Mouse (Mus musculus) midbrain, embryonic 15.5 days (tissue): Measurements from ENCODE around the gene Htr2b. TPM values are rescaled to one million over a fixed set of nuclear protein-coding genes. Genes with fewer than 3 reads are reported as not detected.

Experiments used
- ATAC-seq: fragments of 200-750 bp; cut with Nextera tagmentation; replicated peaks from 2 replicates; pipeline ENCODE4 v1.8.0; 2017; ENCODE audit warnings: moderate TSS enrichment
- H3K27ac ChIP-seq: fragments of 300-500 bp; sonication (generic); 2 replicates; pipeline ENCODE4 v1.5.1; 2015; ENCODE audit warnings: mild to moderate bottlenecking, inconsistent platforms
- H3K27me3 ChIP-seq: fragments of 300-500 bp; sonication (generic); replicated peaks from 2 replicates; pipeline ENCODE4 v1.6.1; 2015; ENCODE audit warnings: inconsistent platforms
- H3K36me3 ChIP-seq: fragments of 300-500 bp; sonication (generic); replicated peaks from 2 replicates; pipeline ENCODE4 v1.6.1; 2015; ENCODE audit warnings: inconsistent platforms
- H3K4me1 ChIP-seq: fragments of 300-500 bp; sonication (generic); 2 replicates; pipeline ENCODE4 v1.6.1; 2015; ENCODE audit warnings: inconsistent platforms
- H3K4me2 ChIP-seq: fragments of 300-500 bp; sonication (generic); 2 replicates; pipeline ENCODE4 v1.6.1; 2015; ENCODE audit warnings: inconsistent platforms, mild to moderate bottlenecking, moderate library complexity
- H3K4me3 ChIP-seq: fragments of 300-500 bp; sonication (generic); 2 replicates; pipeline ENCODE4 v1.5.1; 2015; ENCODE audit warnings: mild to moderate bottlenecking, inconsistent platforms
- H3K9ac ChIP-seq: fragments of 300-500 bp; sonication (generic); 2 replicates; pipeline ENCODE4 v1.6.1; 2015; ENCODE audit warnings: mild to moderate bottlenecking, inconsistent platforms
- H3K9me3 ChIP-seq: fragments of 300-500 bp; sonication (generic); 2 replicates; pipeline ENCODE4 v1.6.1; 2016; ENCODE audit warnings: inconsistent platforms
- WGBS: fragments of 180-500 bp; shearing (Covaris S2); methylation state at CpG from one replicate; pipeline ENCODE4 v1.1.7; 2015; ENCODE audit warnings: mixed read lengths; 5-methylcytosine and 5-hydroxymethylcytosine counted together
- polyA plus RNA-seq: library from polyadenylated mRNA; unstranded; fragments of >200 nt; fragmentation: Nextera tagmentation; extraction: Ambion mirVana; gene quantifications from 2 replicates; pipeline ENCODE4 v1.2.1, GENCODE M21; 2015

Gene Htr2b
- polyA plus RNA-seq, 1 experiment from 2014 or later = 0.46 TPM

GRCm38 (mm10) chr1:86146293-86146692, 34.5 kb upstream of the Htr2b start:
- no peak overlapping the region for H3K9ac ChIP-seq
- H3K4me1 ChIP-seq = no peaks in the 10 kb centered on the region
- no peaks in the 10 kb centered on the region for H3K36me3 ChIP-seq
- no peak for ATAC-seq
- H3K9me3 ChIP-seq = no peaks in the 10 kb centered on the region
- no peak overlapping the region for H3K4me2 ChIP-seq
- WGBS = 91% methylated on average over 5 of the region's 5 CpGs
- no peak overlapping the region for H3K27ac ChIP-seq
- no peaks in the 10 kb centered on the region for H3K27me3 ChIP-seq
- H3K4me3 ChIP-seq = no peak overlapping the region

GRCm38 (mm10) chr1:86144001-86144944, 32.5 kb upstream of the Htr2b start:
- Histone ChIP-seq H3K4me3 (no peak overlapping the region), H3K9me3 (no peaks in the 10 kb centered on the region), H3K9ac (no peak overlapping the region), H3K27me3 (no peaks in the 10 kb centered on the region), H3K4me1 (no peaks in the 10 kb centered on the region), H3K36me3 (peaks cover 4% of the 10 kb centered on the region; the same call in 1 of the 2 replicates), H3K4me2 (no peak overlapping the region), H3K27ac (no peak overlapping the region)
- 73% methylated on average over 21 of the region's 21 CpGs for WGBS
- ATAC-seq = no peak

GRCm38 (mm10) chr1:86143165-86143564, 31.4 kb upstream of the Htr2b start:
- H3K9me3 ChIP-seq = no peaks in the 10 kb centered on the region
- no peaks in the 10 kb centered on the region for H3K27me3 ChIP-seq
- no peak overlapping the region for H3K4me2 ChIP-seq
- H3K4me1 ChIP-seq = no peaks in the 10 kb centered on the region
- H3K27ac ChIP-seq = no peak overlapping the region
- H3K4me3 ChIP-seq = no peak overlapping the region
- peaks cover 14% of the 10 kb centered on the region for H3K36me3 ChIP-seq
- H3K9ac ChIP-seq = no peak overlapping the region
- no peak for ATAC-seq
- WGBS = 82% methylated on average over 4 of the region's 4 CpGs

GRCm38 (mm10) chr1:86141081-86141480, 29.3 kb upstream of the Htr2b start:
- no peak overlapping the region for H3K4me2 ChIP-seq
- ATAC-seq = no peak
- H3K9me3 ChIP-seq = no peaks in the 10 kb centered on the region
- H3K4me3 ChIP-seq = no peak overlapping the region
- H3K9ac ChIP-seq = no peak overlapping the region
- H3K27ac ChIP-seq = no peak overlapping the region
- 82% methylated on average over 3 of the region's 3 CpGs for WGBS
- peaks cover 28% of the 10 kb centered on the region for H3K36me3 ChIP-seq
- H3K27me3 ChIP-seq = no peaks in the 10 kb centered on the region
- no peaks in the 10 kb centered on the region for H3K4me1 ChIP-seq

- no peaks in the 10 kb centered on the region for H3K27me3 ChIP-seq
- H3K36me3 ChIP-seq = peaks cover 60% of the 10 kb centered on the region
- H3K9me3 ChIP-seq = no peaks in the 10 kb centered on the region
- H3K4me3 ChIP-seq = no peak overlapping the region
- no peak overlapping the region for H3K9ac ChIP-seq
- ATAC-seq = no peak
- no peak overlapping the region for H3K27ac ChIP-seq
- WGBS = 91% methylated on average over 6 of the region's 6 CpGs
- no peak overlapping the region for H3K4me2 ChIP-seq
- no peaks in the 10 kb centered on the region for H3K4me1 ChIP-seq
These were observed 23.5 kb upstream of the Htr2b start for GRCm38 (mm10) chr1:86135315-86135714.

- Histone ChIP-seq H3K36me3 (peaks cover 61% of the 10 kb centered on the region), H3K27ac (no peak within 1 kb of the TSS), H3K27me3 (no peaks in the 10 kb centered on the region), H3K4me2 (no peak within 1 kb of the TSS), H3K9me3 (no peaks in the 10 kb centered on the region), H3K4me3 (no peak within 1 kb of the TSS), H3K9ac (no peak within 1 kb of the TSS), H3K4me1 (no peaks in the 10 kb centered on the region)
- WGBS = 94% methylated on average over 4 of the region's 4 CpGs
- ATAC-seq = no peak
These were observed 21.6 kb upstream of the Htr2b start, which contains the start of gene Gm21972 for GRCm38 (mm10) chr1:86133337-86133736. Gene Gm21972, plus strand, starts transcription at chr1:86133637.

GRCm38 (mm10) chr1:86126036-86126435, 14.3 kb upstream of the Htr2b start:
- no peaks in the 10 kb centered on the region for H3K27me3 ChIP-seq
- no peak overlapping the region for H3K4me2 ChIP-seq
- no peaks in the 10 kb centered on the region for H3K9me3 ChIP-seq
- H3K36me3 ChIP-seq = peaks cover 42% of the 10 kb centered on the region
- H3K27ac ChIP-seq = no peak overlapping the region
- 91% methylated on average over 2 of the region's 2 CpGs for WGBS
- no peak overlapping the region for H3K9ac ChIP-seq
- H3K4me3 ChIP-seq = no peak overlapping the region
- no peaks in the 10 kb centered on the region for H3K4me1 ChIP-seq
- no peak for ATAC-seq

GRCm38 (mm10) chr1:86119549-86119948, 7.8 kb upstream of the Htr2b start:
- 91% methylated on average over 4 of the region's 4 CpGs for WGBS

GRCm38 (mm10) chr1:86114141-86114540, 2.4 kb upstream of the Htr2b start:
- 93% methylated on average over 3 of the region's 3 CpGs for WGBS
- no peak overlapping the region for H3K27ac ChIP-seq
- H3K4me1 ChIP-seq = no peaks in the 10 kb centered on the region
- H3K9ac ChIP-seq = no peak overlapping the region
- H3K27me3 ChIP-seq = no peaks in the 10 kb centered on the region
- no peak overlapping the region for H3K4me2 ChIP-seq
- no peak for ATAC-seq
- H3K36me3 ChIP-seq = peaks cover 16% of the 10 kb centered on the region; the same call in 1 of the 2 replicates
- no peaks in the 10 kb centered on the region for H3K9me3 ChIP-seq
- no peak overlapping the region for H3K4me3 ChIP-seq

More at GRCm38 (mm10) chr1:86119549-86119948, 7.8 kb upstream of the Htr2b start:
- Histone ChIP-seq H3K4me1 (no peaks in the 10 kb centered on the region), H3K9me3 (no peaks in the 10 kb centered on the region), H3K27me3 (no peaks in the 10 kb centered on the region), H3K36me3 (peaks cover 27% of the 10 kb centered on the region), H3K4me2 (no peak overlapping the region), H3K9ac (no peak overlapping the region), H3K27ac (no peak overlapping the region), H3K4me3 (no peak overlapping the region)
- no peak for ATAC-seq

- ATAC-seq = no peak
- Histone ChIP-seq H3K9ac (no peak overlapping the region), H3K27me3 (no peaks in the 10 kb centered on the region), H3K9me3 (no peaks in the 10 kb centered on the region), H3K27ac (no peak overlapping the region), H3K4me3 (no peak overlapping the region), H3K36me3 (no peaks in the 10 kb centered on the region), H3K4me1 (no peaks in the 10 kb centered on the region), H3K4me2 (no peak overlapping the region)
- WGBS = 96% methylated on average over 1 of the region's 1 CpGs
These were observed 6.7 kb downstream of the Htr2b start for GRCm38 (mm10) chr1:86105054-86105453.

- H3K4me2 ChIP-seq = no peak overlapping the region
- H3K36me3 ChIP-seq = peaks cover 41% of the 10 kb centered on the region
- H3K9me3 ChIP-seq = no peaks in the 10 kb centered on the region
- H3K27ac ChIP-seq = no peak overlapping the region
- no peak overlapping the region for H3K9ac ChIP-seq
- ATAC-seq = no peak
- no peaks in the 10 kb centered on the region for H3K4me1 ChIP-seq
- WGBS = 87% methylated on average over 7 of the region's 7 CpGs
- H3K27me3 ChIP-seq = no peaks in the 10 kb centered on the region
- no peak overlapping the region for H3K4me3 ChIP-seq
These were observed 17.4 kb downstream of the Htr2b start for GRCm38 (mm10) chr1:86094413-86094812.

- no peak overlapping the region for H3K9ac ChIP-seq
- no peaks in the 10 kb centered on the region for H3K4me1 ChIP-seq
- H3K27ac ChIP-seq = no peak overlapping the region
- no peaks in the 10 kb centered on the region for H3K9me3 ChIP-seq
- ATAC-seq = no peak
- 89% methylated on average over 2 of the region's 2 CpGs for WGBS
- H3K4me3 ChIP-seq = no peak overlapping the region
- H3K4me2 ChIP-seq = no peak overlapping the region
- peaks cover 53% of the 10 kb centered on the region for H3K36me3 ChIP-seq
- H3K27me3 ChIP-seq = no peaks in the 10 kb centered on the region
These were observed 35.2 kb downstream of the Htr2b start for GRCm38 (mm10) chr1:86076565-86076964.
